In the genomic region with DNA sequence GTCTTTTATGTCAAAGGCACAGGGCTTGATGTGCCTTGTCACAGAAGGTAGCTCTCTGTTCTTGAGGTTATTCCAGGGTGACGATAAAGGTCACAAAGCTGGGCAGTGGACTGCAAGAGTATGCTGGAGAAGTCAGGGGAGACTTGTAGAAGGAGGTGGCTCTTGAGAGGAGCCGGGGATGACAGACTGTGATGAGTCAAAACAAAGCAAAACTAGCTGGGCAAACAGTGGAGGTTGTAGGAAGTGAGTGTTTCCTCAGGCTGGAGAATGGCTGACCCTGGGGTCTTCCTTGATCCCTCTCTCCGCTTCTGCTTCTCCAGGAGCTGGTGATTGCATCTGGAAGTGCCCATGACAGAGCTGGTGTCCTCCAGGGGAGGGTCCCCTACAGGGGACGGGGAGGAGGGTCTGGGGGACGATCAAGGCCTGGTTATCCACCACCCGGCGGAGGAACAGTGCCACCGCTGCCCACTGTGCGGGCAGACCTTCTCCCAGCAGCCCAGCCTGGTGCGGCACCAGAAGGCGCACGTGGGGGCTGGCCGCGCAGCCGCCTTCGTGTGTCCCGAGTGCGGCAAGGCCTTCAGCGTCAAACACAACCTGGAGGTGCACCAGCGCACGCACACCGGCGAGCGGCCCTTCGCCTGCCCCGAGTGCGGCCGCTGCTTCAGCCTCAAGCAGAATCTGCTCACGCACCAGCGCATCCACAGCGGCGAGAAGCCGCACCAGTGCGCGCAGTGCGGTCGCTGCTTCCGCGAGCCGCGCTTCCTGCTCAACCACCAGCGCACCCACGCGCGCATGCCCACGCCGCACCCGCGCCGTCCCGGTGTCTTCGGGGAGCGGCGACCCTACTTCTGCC, we compare ENCODE assay signal across 7 mouse cellular contexts. TPM values are rescaled to one million over a fixed set of nuclear protein-coding genes. Genes with fewer than 3 reads are reported as not detected.
A peak's percentile ranks its signal among the peaks of the same experiment; 100 is the strongest.
DNase-seq lines count a peak whose midpoint lies in the region; ATAC-seq and TF ChIP-seq lines count a peak whose summit lies in the region.

No protein-coding gene starts in this region.

- no peaks in the 10 kb centered on the region for H3K9me3 ChIP-seq in midbrain, embryonic 13.5 days
- H3K9me3 ChIP-seq in stomach, postnatal 0 days (ENCODE audit: control insufficient read depth, low read length), result no peaks in the 10 kb centered on the region

- ATAC-seq in common myeloid progenitor, adult 5-6 weeks (replicated peaks; ENCODE audit: low read depth, poor library complexity, severe bottlenecking), result peak; percentile 24; the same call in 1 of the 2 replicates
- ATAC-seq in midbrain, embryonic 13.5 days, result peak; percentile 73
- peak; percentile 19; the same call in 1 of the 2 replicates for ATAC-seq in stomach, postnatal 0 days (ENCODE audit: low FRiP score, low TSS enrichment)

- no peak overlapping the region for H3K27ac ChIP-seq in thymus, adult 2 months (ENCODE audit: control insufficient read depth, insufficient read depth, low read length)
- 0 out of 2 replicates have a peak overlapping the region, but pooled peaks have one; percentile 27 for H3K27ac ChIP-seq in midbrain, embryonic 13.5 days
- no peak overlapping the region for H3K27ac ChIP-seq in stomach, postnatal 0 days (replicated peaks)

- peaks cover 22% of the 10 kb centered on the region for H3K4me1 ChIP-seq in thymus, adult 2 months (replicated peaks; ENCODE audit: control insufficient read depth, insufficient read depth, low read length)
- peaks cover 27% of the 10 kb centered on the region for H3K4me1 ChIP-seq in midbrain, embryonic 13.5 days (replicated peaks)
- peaks cover 8% of the 10 kb centered on the region; the same call in 1 of the 2 replicates for H3K4me1 ChIP-seq in stomach, postnatal 0 days (replicated peaks; ENCODE audit: control insufficient read depth, insufficient read depth)

- H3K9ac ChIP-seq in midbrain, embryonic 13.5 days (replicated peaks), result peak overlapping the region; percentile 67
- H3K9ac ChIP-seq in stomach, postnatal 0 days (ENCODE audit: low read length), result peak overlapping the region; percentile 47; the same call in 1 of the 2 replicates

- H3K4me2 ChIP-seq in midbrain, embryonic 13.5 days (replicated peaks), result peak overlapping the region; percentile 73
- peak overlapping the region; percentile 68 for H3K4me2 ChIP-seq in stomach, postnatal 0 days (replicated peaks; ENCODE audit: low read depth)

- TF ChIP-seq EP300 in stomach, postnatal 0 days (optimal IDR thresholded peaks at IDR 0.05), result no peak

- TF ChIP-seq CTCF in thymus, adult 2 months (IDR thresholded peaks at IDR 0.05; ENCODE audit: borderline replicate concordance, control insufficient read depth, extremely low read depth, insufficient read depth, low read length, poor library complexity), result 0 out of 2 replicates have a peak, but pooled peaks have one; percentile 26
- no peak for TF ChIP-seq CTCF in stomach, postnatal 0 days (IDR thresholded peaks at IDR 0.05; ENCODE audit: low read depth)

- H3K27me3 ChIP-seq in thymus, adult 2 months (ENCODE audit: control insufficient read depth, insufficient read depth, low read length), result no peaks in the 10 kb centered on the region
- peaks cover 50% of the 10 kb centered on the region for H3K27me3 ChIP-seq in midbrain, embryonic 13.5 days
- no peaks in the 10 kb centered on the region for H3K27me3 ChIP-seq in stomach, postnatal 0 days (ENCODE audit: control insufficient read depth, insufficient read depth, low read length)

- no peaks in the 10 kb centered on the region for H3K36me3 ChIP-seq in thymus, adult 2 months (ENCODE audit: control insufficient read depth, insufficient read depth, low read length)
- H3K36me3 ChIP-seq in midbrain, embryonic 13.5 days, result no peaks in the 10 kb centered on the region
- H3K36me3 ChIP-seq in stomach, postnatal 0 days (ENCODE audit: control insufficient read depth, insufficient read depth, low read length), result no peaks in the 10 kb centered on the region

- 14% methylated on average over 54 of the region's 54 CpGs for WGBS in thymus, adult 2 months
- WGBS in midbrain, embryonic 13.5 days, result 14% methylated on average over 54 of the region's 54 CpGs
- 8% methylated on average over 54 of the region's 54 CpGs for WGBS in stomach, postnatal 0 days

- TF ChIP-seq POLR2A in thymus, adult 2 months (IDR thresholded peaks at IDR 0.05; ENCODE audit: control insufficient read depth, extremely low read depth, insufficient read depth, low read length, poor library complexity), result no peak

- intact Hi-C loops in heart, postnatal 14 days (cut with DNase I), result no loop called here

- H3K4me3 ChIP-seq in thymus, adult 2 months (ENCODE audit: control insufficient read depth, insufficient read depth, low read length), result peak overlapping the region; percentile 42
- peak overlapping the region; percentile 46 for H3K4me3 ChIP-seq in midbrain, embryonic 13.5 days (replicated peaks)
- peak overlapping the region; percentile 36 for H3K4me3 ChIP-seq in stomach, postnatal 0 days (ENCODE audit: low read depth, low read length)

- peak; percentile 32 for DNase-seq in thymus, adult 2 months
- no peak for DNase-seq in thymus, adult 18-20 months
- DNase-seq in heart, postnatal 14 days, result peak; percentile 25 to 26
- DNase-seq in left cerebral cortex, adult 8-10 months (ENCODE audit: low spot score in 2 of 2), result peak; percentile 43 to 58
- no peak for DNase-seq in stomach, postnatal 0 days (ENCODE audit: low spot score)

RNA-seq across cellular contexts. Expression of a gene that starts 2.5 kb away (rescaled TPM):
- 1.5 and 1.7 TPM in 2 replicates for polyA plus RNA-seq in thymus, adult 2 months (2012; rRNA removed)
- total RNA-seq in common myeloid progenitor, adult 5-6 weeks (2017), result 1.6 and 2.2 TPM in 2 replicates
- total RNA-seq in heart, postnatal 14 days (2021), result under 1 TPM; 0.24 to 0.67 TPM
- 10 to 100 TPM; 15.2 to 16.7 (median 16.1) TPM for total RNA-seq in left cerebral cortex, adult 8-10 months (2022)
- polyA plus RNA-seq in midbrain, embryonic 13.5 days (2015; fragmentation: Nextera tagmentation; extraction: Ambion mirVana), result 6.5 and 7.6 TPM in 2 replicates
- 0.76 TPM in 2 replicates for polyA plus RNA-seq in stomach, postnatal 0 days (2015; fragmentation: Nextera tagmentation; extraction: Ambion mirVana)

RNA-seq across cellular contexts. Expression of a gene that starts 18.0 kb away (rescaled TPM):
- polyA plus RNA-seq in thymus, adult 2 months (2012; rRNA removed), result 26.6 and 29.8 TPM in 2 replicates
- 3.7 TPM in 2 replicates for total RNA-seq in common myeloid progenitor, adult 5-6 weeks (2017)
- total RNA-seq in heart, postnatal 14 days (2021), result 10 to 100 TPM in 1 of 2 experiments, 1 to 10 TPM in 1; 8.6 to 11.0 TPM
- total RNA-seq in left cerebral cortex, adult 8-10 months (2022), result 1 to 10 TPM in 1 of 4 experiments, under 1 TPM in 3; 0.77 to 1.0 (median 0.83) TPM
- 0.46 and 0.53 TPM in 2 replicates for polyA plus RNA-seq in midbrain, embryonic 13.5 days (2015; fragmentation: Nextera tagmentation; extraction: Ambion mirVana)
- polyA plus RNA-seq in stomach, postnatal 0 days (2015; fragmentation: Nextera tagmentation; extraction: Ambion mirVana), result 0.74 and 0.93 TPM in 2 replicates

RNA-seq across cellular contexts. Expression of a gene that starts 27.2 kb away (rescaled TPM):
- polyA plus RNA-seq in thymus, adult 2 months (2012; rRNA removed), result 8.2 and 10.2 TPM in 2 replicates
- 2.1 and 3.3 TPM in 2 replicates for total RNA-seq in common myeloid progenitor, adult 5-6 weeks (2017)
- total RNA-seq in heart, postnatal 14 days (2021), result 1 to 10 TPM; 8.2 to 8.3 TPM
- total RNA-seq in left cerebral cortex, adult 8-10 months (2022), result 1 to 10 TPM; 7.7 to 9.5 (median 7.8) TPM
- 14.6 and 17.8 TPM in 2 replicates for polyA plus RNA-seq in midbrain, embryonic 13.5 days (2015; fragmentation: Nextera tagmentation; extraction: Ambion mirVana)
- 2.2 and 2.8 TPM in 2 replicates for polyA plus RNA-seq in stomach, postnatal 0 days (2015; fragmentation: Nextera tagmentation; extraction: Ambion mirVana)

RNA-seq across cellular contexts. Expression of a gene that starts 35.3 kb away (rescaled TPM):
- polyA plus RNA-seq in thymus, adult 2 months (2012; rRNA removed), result not detected in 2 replicates
- not detected in 2 replicates for total RNA-seq in common myeloid progenitor, adult 5-6 weeks (2017)
- not detected for total RNA-seq in heart, postnatal 14 days (2021)
- total RNA-seq in left cerebral cortex, adult 8-10 months (2022), result 1 to 10 TPM in 1 of 4 experiments, not detected in 3; 1.6 TPM
- 1.0 TPM in 1 of 2 replicates, not detected in the other for polyA plus RNA-seq in midbrain, embryonic 13.5 days (2015; fragmentation: Nextera tagmentation; extraction: Ambion mirVana)
- not detected in 2 replicates for polyA plus RNA-seq in stomach, postnatal 0 days (2015; fragmentation: Nextera tagmentation; extraction: Ambion mirVana)

RNA-seq across cellular contexts. Expression of a gene that starts 35.4 kb away (rescaled TPM):
- polyA plus RNA-seq in thymus, adult 2 months (2012; rRNA removed), result 35.3 and 40.2 TPM in 2 replicates
- total RNA-seq in common myeloid progenitor, adult 5-6 weeks (2017), result 19.7 and 23.1 TPM in 2 replicates
- total RNA-seq in heart, postnatal 14 days (2021), result 10 to 100 TPM; 24.0 to 27.5 TPM
- 10 to 100 TPM; 62.2 to 67.3 (median 64.6) TPM for total RNA-seq in left cerebral cortex, adult 8-10 months (2022)
- polyA plus RNA-seq in midbrain, embryonic 13.5 days (2015; fragmentation: Nextera tagmentation; extraction: Ambion mirVana), result 44.6 and 47.2 TPM in 2 replicates
- 11.6 and 12.9 TPM in 2 replicates for polyA plus RNA-seq in stomach, postnatal 0 days (2015; fragmentation: Nextera tagmentation; extraction: Ambion mirVana)

Comparison
In these comparisons a context has a peak if more than half of its experiments do, and no peak if none do; other contexts are left out.
1. DNase-seq: peak in thymus, adult 2 months (single experiment), heart, postnatal 14 days (2 of 2) and left cerebral cortex, adult 8-10 months (2 of 2); none in thymus, adult 18-20 months (0 of 2) and stomach, postnatal 0 days (single experiment).
2. ATAC-seq: peak in every context shown above with its lines; median percentile 73 in midbrain, embryonic 13.5 days; 24 in common myeloid progenitor, adult 5-6 weeks; 19 in stomach, postnatal 0 days.
3. Peak in every context shown above with its lines, with median percentiles within 50 percentile points of each other: H3K4me3 ChIP-seq.